Mouse (Mus musculus): ENCODE measurements at regions not wholly inside any gene's neighbourhood (a gene's known extent, or its start where the extent isn't known, plus 50 kb on each side); places are given as distances from the start of the nearest gene placed in this dataset.

DNA sequence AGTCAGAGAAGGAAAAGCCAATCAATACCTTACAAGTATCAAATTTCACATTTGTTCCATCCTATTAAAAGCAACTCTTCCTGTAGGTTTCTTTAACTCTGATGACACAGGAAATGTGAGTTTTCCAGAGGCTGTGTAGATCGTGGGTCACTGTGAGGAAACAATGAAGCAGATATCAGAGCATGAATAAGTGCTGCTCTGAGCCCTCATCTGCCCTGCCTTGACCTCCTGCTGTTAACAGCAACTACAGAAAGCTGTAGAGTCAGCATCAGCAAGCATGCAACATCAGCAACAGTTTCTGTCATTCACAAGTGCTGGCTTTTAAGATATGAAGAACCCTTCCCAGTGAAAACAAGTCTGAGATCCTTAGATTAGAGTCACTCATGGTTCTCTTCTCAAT, 176.2 kb upstream of the A1bg start:
- DNase-seq (ENCODE audit: low read depth) = no peak
- TF ChIP-seq CTCF (IDR thresholded peaks at IDR 0.05; ENCODE audit: borderline replicate concordance, extremely low read depth, insufficient read depth, insufficient read length) (no peak), POLR2A (IDR thresholded peaks at IDR 0.05; ENCODE audit: borderline replicate concordance, extremely low read depth, insufficient read depth, insufficient read length, poor library complexity, severe bottlenecking) (no peak)

DNA sequence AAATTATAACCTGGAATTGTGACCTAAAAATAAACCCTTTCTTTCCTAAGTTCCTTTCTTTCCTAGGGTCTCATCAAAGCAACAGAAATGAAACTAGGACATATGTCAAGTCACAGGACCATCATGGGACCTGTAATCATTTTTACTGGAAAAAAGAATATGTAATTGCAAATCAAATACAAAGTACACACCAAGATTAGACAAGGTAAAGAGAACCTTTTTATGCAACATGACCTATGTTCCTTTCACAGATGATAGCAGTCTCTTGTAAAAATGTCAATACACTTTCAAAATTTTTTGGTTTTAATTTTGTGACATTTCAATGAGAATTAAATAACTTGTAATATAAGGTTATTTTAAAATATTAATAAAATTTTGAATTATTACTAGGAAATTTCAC, 175.7 kb upstream of the A1bg start:
- no peak for TF ChIP-seq CTCF (IDR thresholded peaks at IDR 0.05; ENCODE audit: borderline replicate concordance, extremely low read depth, insufficient read depth, insufficient read length)
- TF ChIP-seq POLR2A (IDR thresholded peaks at IDR 0.05; ENCODE audit: borderline replicate concordance, extremely low read depth, insufficient read depth, insufficient read length, poor library complexity, severe bottlenecking) = no peak
- no peak for DNase-seq (ENCODE audit: low read depth)

DNA sequence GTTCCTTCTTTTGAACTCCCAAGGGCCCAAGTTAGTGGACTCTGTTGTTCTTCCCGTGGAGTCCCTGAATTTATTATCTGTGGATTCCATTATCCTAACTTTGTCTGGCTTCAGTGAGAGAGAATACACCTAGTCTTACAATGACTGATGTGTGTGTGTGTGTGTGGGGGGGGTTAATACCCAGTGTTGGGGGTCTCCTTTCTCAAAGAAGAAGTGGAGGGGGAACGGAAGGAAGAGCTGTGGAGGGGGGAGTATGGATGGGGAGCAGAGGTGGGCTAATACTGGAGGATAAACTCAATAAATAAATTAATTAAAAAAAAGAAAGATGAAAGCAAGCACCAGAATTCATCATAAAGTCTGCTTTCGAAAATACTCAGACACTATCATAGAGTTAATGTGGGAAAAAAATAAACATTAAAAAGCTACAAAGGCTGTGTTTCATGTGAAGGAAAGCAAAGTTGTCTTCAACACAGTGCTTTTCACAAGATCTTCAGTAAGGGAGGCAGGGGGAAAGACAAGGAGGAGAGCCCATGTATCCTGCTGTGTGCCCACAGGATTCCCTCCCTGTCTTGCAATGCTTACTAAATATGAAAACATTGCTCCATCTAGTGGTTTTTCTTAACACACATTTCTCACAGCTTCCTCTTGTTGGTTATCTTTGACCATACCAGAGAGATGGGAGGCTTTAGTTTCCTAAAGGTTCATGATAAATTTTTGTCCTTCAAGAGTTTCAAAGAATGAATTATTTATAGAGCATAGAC, 173.4 kb upstream of the A1bg start:
- peak; percentile 88 for DNase-seq (ENCODE audit: low read depth)
- TF ChIP-seq CTCF (IDR thresholded peaks at IDR 0.05; ENCODE audit: borderline replicate concordance, extremely low read depth, insufficient read depth, insufficient read length) (peak; percentile 47; the same call in 1 of the 2 replicates), POLR2A (IDR thresholded peaks at IDR 0.05; ENCODE audit: borderline replicate concordance, extremely low read depth, insufficient read depth, insufficient read length, poor library complexity, severe bottlenecking) (no peak)

DNA sequence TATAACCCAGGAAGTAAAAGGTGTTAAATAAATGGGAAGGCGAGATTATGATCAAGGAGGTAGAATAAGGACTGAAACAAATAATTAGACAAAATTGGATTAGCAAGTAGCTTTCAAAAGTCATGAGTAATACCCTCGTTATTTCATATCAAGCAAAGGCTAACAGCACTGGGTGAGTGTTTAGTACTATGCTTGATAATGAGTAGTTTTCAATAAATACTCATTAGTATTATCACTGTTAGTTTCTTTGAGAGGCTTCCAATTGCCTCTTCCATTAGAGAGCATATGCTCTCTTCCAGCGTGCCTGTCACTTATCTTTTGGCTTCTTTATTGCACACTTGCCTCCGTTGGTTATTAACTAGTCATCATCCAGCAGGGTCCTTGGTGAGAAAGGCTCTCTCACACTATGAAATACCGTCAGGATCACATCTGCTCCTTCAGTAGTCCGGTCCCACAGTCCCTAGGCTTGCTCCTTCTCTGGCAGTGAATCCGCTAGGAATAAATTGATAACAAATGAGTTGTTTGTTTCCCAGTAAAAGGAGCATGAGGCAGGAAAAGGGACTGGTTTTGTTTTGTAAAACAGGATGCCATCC, 132.3 kb upstream of the A1bg start:
- TF ChIP-seq POLR2A (IDR thresholded peaks at IDR 0.05; ENCODE audit: borderline replicate concordance, extremely low read depth, insufficient read depth, insufficient read length, poor library complexity, severe bottlenecking) = no peak
- TF ChIP-seq CTCF (IDR thresholded peaks at IDR 0.05; ENCODE audit: borderline replicate concordance, extremely low read depth, insufficient read depth, insufficient read length) = no peak
- DNase-seq (ENCODE audit: low read depth) = peak; percentile 77

DNA sequence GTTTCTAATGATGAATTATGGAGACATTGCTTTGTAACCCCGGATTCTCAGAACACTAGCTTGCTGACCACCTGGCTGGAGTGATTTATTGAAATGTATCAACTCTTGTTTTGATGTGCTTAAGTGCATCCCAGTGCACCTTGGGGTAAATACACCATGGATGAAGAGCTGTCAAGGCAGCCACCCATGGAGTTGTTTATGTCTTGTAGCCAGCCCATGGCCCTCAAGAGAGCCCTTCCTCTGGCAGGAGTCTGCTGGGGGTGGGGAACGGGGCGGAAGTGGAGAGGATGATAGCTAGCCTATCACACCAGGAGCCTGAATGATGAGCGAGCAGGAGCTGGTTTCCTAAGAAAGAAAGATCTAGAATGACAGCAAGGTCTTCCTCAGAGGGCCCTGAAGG, 128.6 kb upstream of the A1bg start:
- TF ChIP-seq CTCF (IDR thresholded peaks at IDR 0.05; ENCODE audit: borderline replicate concordance, extremely low read depth, insufficient read depth, insufficient read length) = no peak
- no peak for TF ChIP-seq POLR2A (IDR thresholded peaks at IDR 0.05; ENCODE audit: borderline replicate concordance, extremely low read depth, insufficient read depth, insufficient read length, poor library complexity, severe bottlenecking)
- no peak for DNase-seq (ENCODE audit: low read depth)

DNA sequence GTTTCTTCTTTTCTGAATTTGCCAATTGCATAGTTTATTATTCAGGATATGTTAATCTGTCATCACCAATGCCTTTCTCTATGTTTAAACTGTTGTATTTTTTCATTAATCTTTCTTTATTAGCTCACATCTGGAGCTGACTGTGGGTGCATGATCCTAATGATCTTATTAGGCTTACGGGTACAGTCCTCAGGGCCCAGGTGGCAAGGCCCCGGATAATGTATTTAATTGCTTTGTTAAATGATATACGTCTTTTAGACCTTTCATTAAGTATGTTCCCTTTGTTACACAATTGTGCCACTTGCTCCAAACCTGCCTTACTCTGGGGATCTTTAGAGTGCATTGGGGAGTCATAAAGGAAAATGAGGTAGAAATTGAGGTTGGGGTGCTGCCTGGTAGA, 86.7 kb upstream of the A1bg start:
- TF ChIP-seq POLR2A (IDR thresholded peaks at IDR 0.05; ENCODE audit: borderline replicate concordance, extremely low read depth, insufficient read depth, insufficient read length, poor library complexity, severe bottlenecking) (no peak), CTCF (IDR thresholded peaks at IDR 0.05; ENCODE audit: borderline replicate concordance, extremely low read depth, insufficient read depth, insufficient read length) (no peak)
- no peak for DNase-seq (ENCODE audit: low read depth)

DNA sequence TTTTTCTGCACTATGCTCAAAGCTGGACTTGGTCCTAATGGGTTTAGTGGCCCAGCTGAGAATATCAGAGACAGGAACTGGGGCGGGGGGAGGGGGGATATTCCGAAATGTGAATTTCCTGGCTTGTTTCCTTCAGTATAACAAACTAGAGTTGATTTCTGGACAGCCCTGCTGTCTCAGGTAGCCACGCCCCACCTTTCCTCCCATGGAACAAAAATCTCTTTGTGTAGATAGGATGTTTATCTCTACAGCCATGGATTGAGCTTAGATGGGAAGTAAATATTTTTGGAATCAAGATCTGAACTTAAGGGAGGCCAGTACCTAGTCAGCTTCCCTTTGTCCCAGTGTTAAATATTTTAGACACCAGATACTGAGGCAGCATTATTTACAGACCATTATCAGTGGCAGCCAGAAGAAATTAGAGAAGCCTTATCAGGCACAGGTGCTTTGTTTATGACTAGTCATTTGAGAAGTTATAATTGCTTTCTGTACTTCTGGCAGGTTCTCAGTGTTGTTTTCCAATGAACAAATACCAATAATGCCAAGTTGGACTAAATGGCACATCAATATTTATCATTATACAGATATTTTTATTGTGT, 84.7 kb upstream of the A1bg start:
- TF ChIP-seq CTCF (IDR thresholded peaks at IDR 0.05; ENCODE audit: borderline replicate concordance, extremely low read depth, insufficient read depth, insufficient read length) (no peak), POLR2A (IDR thresholded peaks at IDR 0.05; ENCODE audit: borderline replicate concordance, extremely low read depth, insufficient read depth, insufficient read length, poor library complexity, severe bottlenecking) (no peak)

DNA sequence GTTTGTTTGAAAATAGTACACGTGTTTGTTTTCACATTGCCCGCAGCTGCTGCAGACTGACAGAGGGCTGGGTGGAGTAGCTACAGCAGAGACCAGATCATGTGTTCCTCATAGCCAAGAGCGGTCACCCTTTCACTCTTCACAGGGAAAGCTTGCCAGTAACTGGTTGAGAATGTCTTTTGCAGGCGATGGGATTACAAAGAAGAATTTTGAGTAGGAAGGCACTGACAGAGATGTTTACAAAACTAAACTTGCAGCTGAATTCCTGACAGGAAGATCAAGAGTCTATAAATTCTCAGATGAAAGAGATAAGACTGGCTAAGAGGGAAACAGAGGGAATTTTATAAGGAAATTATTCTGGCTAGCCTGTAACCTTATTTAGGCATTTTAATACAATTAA, 83.8 kb upstream of the A1bg start:
- TF ChIP-seq CTCF (IDR thresholded peaks at IDR 0.05; ENCODE audit: borderline replicate concordance, extremely low read depth, insufficient read depth, insufficient read length) = no peak
- no peak for TF ChIP-seq POLR2A (IDR thresholded peaks at IDR 0.05; ENCODE audit: borderline replicate concordance, extremely low read depth, insufficient read depth, insufficient read length, poor library complexity, severe bottlenecking)

More for the DNA sequence above, 84.7 kb upstream of the A1bg start:
- peak; percentile 5 for DNase-seq (ENCODE audit: low read depth)

DNA sequence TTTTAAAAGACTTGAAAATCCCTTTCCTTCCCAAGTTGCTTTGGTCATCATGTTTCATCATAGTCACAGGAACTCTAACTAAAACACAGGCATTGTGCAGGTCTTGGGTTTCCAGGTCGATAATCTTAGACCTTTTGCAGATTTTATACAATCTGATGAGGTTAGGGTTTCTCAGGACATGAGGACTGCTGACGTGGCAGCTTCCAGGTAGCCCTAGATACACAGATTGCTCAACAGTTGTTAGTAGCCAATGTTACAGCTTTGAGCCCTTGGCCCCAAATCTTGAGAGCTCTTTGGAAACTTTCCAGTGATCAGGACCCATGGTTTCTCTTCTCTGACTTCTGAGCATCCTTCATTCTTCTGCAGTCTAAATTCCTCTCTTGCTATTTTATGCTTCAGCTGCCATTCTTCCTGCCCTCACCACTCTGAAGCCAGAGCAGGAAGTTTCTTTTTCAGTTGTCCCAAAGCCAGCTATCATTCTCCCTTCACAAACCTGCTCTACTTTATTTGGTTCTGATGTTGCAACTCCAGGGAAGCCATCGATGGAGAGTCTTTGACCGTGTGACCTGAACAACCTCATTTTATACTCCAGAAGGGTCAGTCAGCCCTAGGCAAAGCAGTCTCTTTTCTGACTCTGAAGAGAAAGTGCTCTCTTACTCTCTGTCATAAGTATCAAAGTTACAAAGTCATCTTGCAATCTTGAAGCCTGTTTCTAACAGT, 71.3 kb upstream of the A1bg start:
- TF ChIP-seq CTCF (IDR thresholded peaks at IDR 0.05; ENCODE audit: borderline replicate concordance, extremely low read depth, insufficient read depth, insufficient read length) = no peak
- no peak for TF ChIP-seq POLR2A (IDR thresholded peaks at IDR 0.05; ENCODE audit: borderline replicate concordance, extremely low read depth, insufficient read depth, insufficient read length, poor library complexity, severe bottlenecking)
- DNase-seq (ENCODE audit: low read depth) = no peak

More for the DNA sequence above, 83.8 kb upstream of the A1bg start:
- no peak for DNase-seq (ENCODE audit: low read depth)

DNA sequence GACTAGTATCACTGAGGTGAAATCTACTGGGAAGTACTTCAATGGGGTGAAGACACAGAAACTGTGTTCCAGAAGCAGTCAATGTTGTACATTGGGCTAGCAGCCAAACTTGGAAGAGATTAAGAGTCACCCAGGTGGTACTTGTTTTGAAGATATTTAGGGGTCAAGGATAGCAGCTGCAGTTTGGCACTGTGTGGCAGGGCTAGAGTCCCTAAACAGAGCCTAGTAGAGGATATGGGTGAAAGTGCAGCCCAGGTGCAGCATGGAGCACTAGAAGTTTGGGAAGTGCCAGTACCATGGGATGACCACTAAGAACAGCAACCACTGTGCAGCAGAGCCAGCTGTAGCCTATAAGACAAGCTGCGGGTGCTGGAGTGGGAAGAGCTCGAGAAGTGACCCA, 70.6 kb upstream of the A1bg start:
- DNase-seq (ENCODE audit: low read depth) = no peak
- TF ChIP-seq POLR2A (IDR thresholded peaks at IDR 0.05; ENCODE audit: borderline replicate concordance, extremely low read depth, insufficient read depth, insufficient read length, poor library complexity, severe bottlenecking) = no peak
- TF ChIP-seq CTCF (IDR thresholded peaks at IDR 0.05; ENCODE audit: borderline replicate concordance, extremely low read depth, insufficient read depth, insufficient read length) = no peak

DNA sequence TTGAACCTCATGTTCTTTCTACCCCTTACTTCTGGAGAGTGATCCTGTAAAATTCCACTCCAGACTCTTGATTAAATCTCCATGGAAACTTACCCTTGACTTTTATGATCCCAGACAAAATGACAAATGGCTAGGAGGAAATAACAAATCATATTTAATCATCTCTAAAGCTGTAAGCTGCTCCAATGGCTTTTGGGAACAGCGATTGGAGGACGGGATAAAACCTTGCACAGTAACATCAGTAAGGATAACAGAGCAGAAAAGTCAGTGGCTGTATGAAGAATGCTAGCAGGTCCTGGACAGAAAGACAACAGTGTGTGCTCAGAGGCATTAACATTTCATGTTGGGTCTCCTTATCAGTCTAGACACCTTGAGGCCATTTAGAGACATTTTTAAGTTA, 59.8 kb upstream of the A1bg start:
- no peak for DNase-seq (ENCODE audit: low read depth)
- TF ChIP-seq POLR2A (IDR thresholded peaks at IDR 0.05; ENCODE audit: borderline replicate concordance, extremely low read depth, insufficient read depth, insufficient read length, poor library complexity, severe bottlenecking) = no peak
- TF ChIP-seq CTCF (IDR thresholded peaks at IDR 0.05; ENCODE audit: borderline replicate concordance, extremely low read depth, insufficient read depth, insufficient read length) = no peak

All from brain, embryonic 14.5 days (tissue).